Mouse (Mus musculus) megakaryocyte, embryonic 14.5 days (primary cell): ENCODE results near the gene A2ml1. TPM values are rescaled to one million over a fixed set of nuclear protein-coding genes. Genes with fewer than 3 reads are reported as not detected.
"Not testable (repeated sequence)": the region's sequence is repeated elsewhere in the genome, so short reads cannot be mapped to it uniquely, and the experiment has no call there.

Experiments
- H3K27me3 ChIP-seq: replicated peaks from 2 replicates; pipeline ENCODE3; 2012; ENCODE audit warnings: inconsistent platforms
- H3K36me3 ChIP-seq: replicated peaks from 2 replicates; pipeline ENCODE3; 2012; ENCODE audit warnings: low read length, inconsistent platforms, mixed read lengths
- H3K4me1 ChIP-seq: 2 replicates; pipeline ENCODE4 v1.6.1; 2012; ENCODE audit warnings: inconsistent platforms
- H3K4me3 ChIP-seq: replicated peaks from 2 replicates; pipeline ENCODE3; 2012; ENCODE audit warnings: moderate library complexity, mild to moderate bottlenecking, inconsistent platforms
- H3K9me3 ChIP-seq: 2 replicates; pipeline ENCODE4 v1.6.1; 2012; ENCODE audit warnings: inconsistent platforms
- FLI1 ChIP-seq: IDR thresholded peaks from 2 replicates; pipeline ENCODE4 v1.6.1; 2012; ENCODE audit warnings: low read length, inconsistent platforms, mixed read lengths
- GATA1 ChIP-seq: IDR thresholded peaks from 3 replicates; pipeline ENCODE4 v1.6.1; 2012; ENCODE audit warnings: mixed read lengths, low read length, inconsistent platforms, borderline replicate concordance
- polyA plus RNA-seq: library from polyadenylated mRNA; stranded (reverse); fragments of >175 nt; gene quantifications from 2 replicates; pipeline ENCODE4 v1.2.3, GENCODE M21; 2012; ENCODE audit warnings: low replicate concordance; ENCODE audit not compliant: insufficient read depth

A2ml1 gene
- not detected in 2 replicates for polyA plus RNA-seq

DNA sequence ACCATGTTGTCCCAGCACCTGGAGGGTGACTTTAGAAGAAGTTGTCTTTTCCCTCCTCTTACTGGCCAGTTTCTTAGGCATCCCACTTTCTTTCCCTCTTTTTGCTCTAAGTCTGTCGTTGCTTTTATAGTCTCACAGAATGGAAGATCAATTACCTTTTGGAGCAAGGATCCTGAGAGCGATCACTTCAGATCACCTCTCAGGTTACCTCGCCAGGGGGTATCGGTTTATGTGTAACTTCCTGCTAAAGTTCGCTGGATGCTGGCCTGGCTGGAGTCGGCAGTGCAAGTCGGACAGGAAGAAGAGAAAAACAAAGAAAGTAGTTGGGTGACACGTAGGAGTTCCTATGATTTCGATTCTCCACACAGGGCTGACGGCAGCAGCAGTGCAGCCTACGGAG, at the start of gene A2ml1:
Gene A2ml1 (minus strand): TSS at position 101 of the 400 bp plus-strand sequence.
- H3K4me1 ChIP-seq: no peaks in the 10 kb centered on the region
- no peaks in the 10 kb centered on the region for H3K36me3 ChIP-seq
- no peaks in the 10 kb centered on the region for H3K9me3 ChIP-seq
- no peaks in the 10 kb centered on the region for H3K27me3 ChIP-seq
- no peak within 1 kb of the TSS for H3K4me3 ChIP-seq
- TF ChIP-seq FLI1 (no peak), GATA1 (no peak)

DNA sequence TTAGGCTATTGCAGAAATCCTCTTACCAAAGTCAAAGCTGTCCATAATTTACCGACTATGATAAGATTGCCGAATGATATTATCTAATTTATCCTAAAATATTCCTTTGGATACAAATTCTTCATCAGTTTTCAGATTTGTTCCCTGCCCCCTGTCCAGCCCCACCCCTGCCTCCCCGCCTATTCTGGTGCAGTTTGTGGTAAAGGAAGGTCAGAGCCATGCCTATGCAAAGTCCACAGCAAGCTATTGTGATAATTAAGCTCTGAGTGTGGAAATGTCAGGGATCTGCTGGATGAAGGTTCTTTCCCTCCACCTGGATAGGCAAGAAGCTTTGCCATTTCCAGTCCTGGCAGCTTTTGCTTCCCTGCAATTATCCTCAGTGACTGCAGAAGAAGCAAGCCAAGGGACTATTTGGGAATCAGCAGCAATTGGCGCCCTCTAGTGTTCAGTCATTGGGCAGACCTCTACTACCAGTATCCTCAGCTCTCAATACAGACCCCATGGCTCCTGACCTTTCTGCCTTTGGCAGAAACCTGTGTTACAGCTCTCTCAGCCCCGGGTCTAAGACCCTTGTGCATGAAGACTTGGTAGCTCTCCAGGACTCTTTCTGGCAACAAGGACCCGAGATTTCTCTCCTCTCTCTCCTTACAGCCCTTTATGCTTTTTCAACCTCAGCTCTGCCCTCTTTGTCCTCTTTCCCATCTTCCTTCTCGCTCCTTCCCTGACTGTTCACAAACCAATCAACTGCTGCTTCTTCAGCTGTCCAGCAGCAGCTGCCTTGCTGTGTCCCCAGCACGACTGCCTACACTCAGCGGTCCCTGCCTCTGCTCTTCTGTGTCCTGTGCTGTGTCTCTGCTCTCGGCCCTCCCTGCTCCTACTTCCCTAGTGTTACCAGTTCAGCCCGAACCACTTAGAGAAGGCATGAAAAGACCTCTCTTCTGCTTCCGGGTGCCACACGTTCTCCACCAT, 48.6 kb upstream of the A2ml1 start:
- not testable (repeated sequence) for H3K27me3 ChIP-seq, H3K4me3 ChIP-seq, H3K4me1 ChIP-seq, H3K9me3 ChIP-seq, H3K36me3 ChIP-seq

DNA sequence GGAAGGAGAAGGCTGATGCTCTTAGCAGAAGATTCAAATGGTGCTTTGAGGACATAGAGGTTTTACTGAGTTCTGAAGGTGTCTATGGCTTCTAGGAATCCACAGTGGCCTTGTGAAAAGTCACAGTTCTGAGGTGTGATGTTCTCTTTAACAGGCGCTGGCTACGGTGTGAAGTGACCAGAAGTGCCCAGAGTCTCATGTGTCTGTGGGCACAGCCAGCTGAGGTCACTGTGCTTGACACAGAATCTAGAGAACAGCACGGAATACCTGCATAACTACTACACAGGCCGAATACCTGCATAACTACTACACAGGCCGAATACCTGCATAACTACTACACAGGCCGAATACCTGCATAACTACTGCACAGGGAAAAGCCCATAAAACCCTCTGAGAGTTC, 43.8 kb upstream of the A2ml1 start:
- not testable (repeated sequence) for H3K36me3 ChIP-seq, H3K27me3 ChIP-seq, H3K9me3 ChIP-seq, H3K4me3 ChIP-seq, H3K4me1 ChIP-seq

DNA sequence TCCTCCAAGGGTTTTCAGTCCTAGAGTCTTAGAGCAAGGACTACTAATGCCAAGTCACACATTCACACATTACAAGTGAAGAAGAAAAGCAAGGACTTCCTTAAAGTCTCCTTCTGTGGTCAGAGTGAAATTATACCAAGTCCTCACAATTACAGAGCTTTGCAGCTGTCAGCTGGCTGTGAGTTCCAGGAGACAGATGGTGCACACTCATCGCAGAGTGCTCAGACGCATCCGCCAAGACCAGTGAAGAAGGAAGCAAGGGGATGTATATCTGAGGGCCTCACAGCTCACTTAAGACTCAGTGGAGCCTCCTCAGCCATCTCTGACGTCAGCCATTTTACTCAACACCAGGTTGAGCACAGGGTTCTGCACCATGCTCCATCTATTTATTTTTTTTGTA, 43.0 kb upstream of the A2ml1 start:
- H3K36me3 ChIP-seq: no peaks in the 10 kb centered on the region
- no peaks in the 10 kb centered on the region for H3K9me3 ChIP-seq
- no peak overlapping the region for H3K4me3 ChIP-seq
- TF ChIP-seq FLI1 (no peak), GATA1 (no peak)
- no peaks in the 10 kb centered on the region for H3K4me1 ChIP-seq
- no peaks in the 10 kb centered on the region for H3K27me3 ChIP-seq

DNA sequence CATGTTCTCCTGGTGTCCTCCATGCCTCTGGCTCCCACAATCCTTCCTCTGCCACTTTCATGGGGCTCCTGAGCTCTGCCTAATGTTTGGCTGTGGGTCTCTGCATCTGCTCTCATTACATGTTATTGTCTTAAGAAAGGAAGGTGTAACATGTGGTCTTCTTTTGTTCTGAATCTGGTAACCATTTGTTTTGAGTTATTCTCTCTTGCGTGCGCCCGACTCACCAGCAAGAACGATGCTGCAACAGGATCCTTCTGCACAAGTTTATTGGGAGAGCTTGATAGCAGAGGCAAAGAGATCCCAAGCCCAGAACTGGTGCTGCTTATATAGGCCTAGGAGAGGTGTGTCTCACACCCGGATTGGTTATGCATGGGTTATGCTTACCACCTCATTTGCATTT, 42.0 kb upstream of the A2ml1 start, which contains the start of gene Klrb1a:
Gene Klrb1a (minus strand): TSS at position 101 of the 400 bp plus-strand sequence.
- not testable (repeated sequence) for H3K9me3 ChIP-seq

DNA sequence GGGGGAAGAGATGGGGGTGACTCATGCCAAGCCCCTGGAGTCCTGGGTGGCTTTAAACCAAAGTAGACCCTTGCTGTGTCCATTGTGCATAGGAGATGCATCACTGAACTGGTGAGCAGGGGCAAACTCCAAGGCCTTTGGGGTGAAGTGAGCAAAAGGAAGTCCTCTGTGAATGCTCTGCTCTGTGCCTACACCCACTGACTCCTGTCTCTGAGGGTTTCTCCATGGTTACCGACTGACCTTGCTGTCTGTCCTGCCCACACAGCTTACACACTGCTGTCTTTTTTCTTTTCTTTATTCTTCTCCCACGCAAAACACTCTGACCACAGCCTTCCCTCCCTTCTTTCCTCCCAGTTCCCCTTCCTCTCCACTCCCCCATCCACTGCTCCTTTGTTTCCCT, 41.3 kb upstream of the A2ml1 start:
- Histone ChIP-seq H3K4me3 (no peak overlapping the region), H3K9me3 (no peaks in the 10 kb centered on the region), H3K27me3 (no peaks in the 10 kb centered on the region), H3K4me1 (no peaks in the 10 kb centered on the region), H3K36me3 (no peaks in the 10 kb centered on the region)
- TF ChIP-seq GATA1: no peak
- no peak for TF ChIP-seq FLI1

More for the DNA sequence above, 42.0 kb upstream of the A2ml1 start, which contains the start of gene Klrb1a:
- H3K36me3 ChIP-seq, H3K27me3 ChIP-seq, H3K4me1 ChIP-seq, H3K4me3 ChIP-seq: not testable (repeated sequence)

DNA sequence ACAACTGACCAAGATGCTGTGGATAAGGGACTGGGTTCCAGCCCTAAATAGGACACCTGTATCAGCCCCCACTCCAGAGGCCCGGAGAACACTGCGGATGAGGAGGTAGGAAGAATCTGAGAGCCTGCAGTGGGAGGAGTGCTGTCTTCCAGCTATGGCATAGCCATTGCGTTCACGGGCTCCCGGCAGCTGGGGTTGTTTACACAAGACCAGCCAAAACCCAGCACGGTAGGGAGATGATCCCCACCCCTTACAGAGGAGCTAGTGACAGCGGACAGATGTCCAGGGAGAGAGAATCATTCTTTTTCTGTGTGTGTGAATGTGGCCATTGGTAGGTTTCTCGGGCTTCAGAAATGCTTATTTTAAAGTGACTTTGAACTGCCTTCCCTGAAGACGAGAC, 24.9 kb upstream of the A2ml1 start:
- Histone ChIP-seq H3K4me1 (no peaks in the 10 kb centered on the region), H3K27me3 (peaks cover 4% of the 10 kb centered on the region)
- no peak for TF ChIP-seq GATA1
- no peak for TF ChIP-seq FLI1

DNA sequence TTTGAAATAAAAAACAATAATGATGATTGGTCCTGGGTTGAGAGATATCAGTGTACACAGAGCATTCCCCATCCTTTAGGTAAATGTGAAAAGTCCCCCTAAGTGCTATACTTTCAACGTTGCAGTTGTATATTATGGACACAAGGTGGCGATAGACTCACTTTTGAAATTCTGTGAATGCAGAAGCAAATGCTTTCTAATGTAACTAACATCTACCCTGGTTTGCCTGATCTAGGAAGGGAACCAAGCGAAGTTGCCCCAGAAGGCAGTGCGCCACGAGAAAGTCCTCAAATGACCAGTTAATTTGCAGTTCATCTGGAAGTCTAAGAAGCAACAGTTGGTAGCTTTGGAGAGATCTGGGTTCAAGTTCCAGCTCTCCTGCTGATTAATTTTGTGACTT, 23.1 kb upstream of the A2ml1 start:
- Histone ChIP-seq H3K27me3 (peaks cover 4% of the 10 kb centered on the region), H3K4me3 (no peak overlapping the region), H3K36me3 (no peaks in the 10 kb centered on the region), H3K9me3 (peaks cover 11% of the 10 kb centered on the region), H3K4me1 (no peaks in the 10 kb centered on the region)
- no peak for TF ChIP-seq FLI1
- no peak for TF ChIP-seq GATA1

More for the DNA sequence above, 24.9 kb upstream of the A2ml1 start:
- Histone ChIP-seq H3K9me3 (peaks cover 13% of the 10 kb centered on the region), H3K4me3 (no peak overlapping the region), H3K36me3 (no peaks in the 10 kb centered on the region)

DNA sequence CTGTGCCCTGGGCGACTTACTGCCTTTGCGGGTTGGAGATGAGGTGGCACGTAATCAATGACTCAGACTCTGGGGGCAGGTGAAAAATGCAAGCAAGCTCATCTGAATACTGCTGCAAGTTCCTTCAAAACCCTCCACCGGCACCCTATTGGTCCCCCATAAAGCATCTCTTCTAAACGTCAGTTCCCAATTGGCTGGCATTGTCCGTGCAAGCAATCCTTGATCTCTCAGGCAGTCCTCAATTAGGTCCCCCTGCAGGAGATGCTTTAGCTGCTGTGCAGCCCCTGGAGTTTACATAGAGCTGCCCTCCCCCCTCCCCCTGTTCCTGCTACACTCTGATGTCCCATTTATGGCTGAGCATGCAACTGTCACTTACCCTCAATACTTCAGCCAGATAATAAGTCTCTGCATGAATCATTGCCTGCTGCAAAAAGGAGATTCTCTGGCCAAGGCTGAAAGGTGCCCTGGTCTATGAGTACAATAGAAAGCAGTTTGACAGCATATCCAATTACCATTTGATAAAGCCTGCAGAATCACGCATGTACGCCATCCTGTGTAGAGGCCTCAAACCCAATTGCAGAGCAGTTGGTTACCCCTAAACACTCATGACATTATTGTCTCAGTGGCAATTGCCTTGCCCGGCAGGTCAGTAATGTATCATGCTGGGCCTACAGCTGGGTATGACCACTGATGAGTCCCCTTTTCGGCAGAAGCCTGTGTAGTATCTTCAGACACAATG, 21.2 kb upstream of the A2ml1 start:
- Histone ChIP-seq H3K27me3 (peaks cover 4% of the 10 kb centered on the region), H3K9me3 (no peaks in the 10 kb centered on the region), H3K4me3 (no peak overlapping the region), H3K4me1 (no peaks in the 10 kb centered on the region), H3K36me3 (no peaks in the 10 kb centered on the region)
- TF ChIP-seq FLI1: no peak
- TF ChIP-seq GATA1: no peak

DNA sequence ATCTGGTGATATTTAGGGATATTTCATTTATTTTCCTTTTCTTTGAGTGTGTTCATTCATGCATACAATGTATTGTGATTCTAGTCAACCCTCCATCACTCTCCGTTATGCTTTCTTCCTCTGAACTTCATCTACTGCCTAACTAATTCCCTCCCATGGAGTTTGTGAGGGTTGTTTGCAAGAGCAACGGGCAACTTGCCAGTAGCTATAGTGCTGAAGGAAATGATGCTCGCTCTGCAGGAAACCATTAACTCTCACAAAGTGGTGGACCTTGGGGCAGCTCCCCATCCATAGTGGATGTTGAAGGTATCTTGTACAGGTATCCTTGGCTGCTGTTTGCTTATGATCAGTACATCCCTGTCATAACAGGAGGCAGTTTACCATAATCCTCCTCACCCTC, 20.6 kb upstream of the A2ml1 start:
- no peaks in the 10 kb centered on the region for H3K9me3 ChIP-seq
- H3K27me3 ChIP-seq: peaks cover 4% of the 10 kb centered on the region
- H3K4me3 ChIP-seq: no peak overlapping the region
- H3K4me1 ChIP-seq: no peaks in the 10 kb centered on the region
- no peak for TF ChIP-seq GATA1
- TF ChIP-seq FLI1: no peak
- H3K36me3 ChIP-seq: no peaks in the 10 kb centered on the region
